ENCODE assay signal across 10 mouse cellular contexts in the genomic region with DNA sequence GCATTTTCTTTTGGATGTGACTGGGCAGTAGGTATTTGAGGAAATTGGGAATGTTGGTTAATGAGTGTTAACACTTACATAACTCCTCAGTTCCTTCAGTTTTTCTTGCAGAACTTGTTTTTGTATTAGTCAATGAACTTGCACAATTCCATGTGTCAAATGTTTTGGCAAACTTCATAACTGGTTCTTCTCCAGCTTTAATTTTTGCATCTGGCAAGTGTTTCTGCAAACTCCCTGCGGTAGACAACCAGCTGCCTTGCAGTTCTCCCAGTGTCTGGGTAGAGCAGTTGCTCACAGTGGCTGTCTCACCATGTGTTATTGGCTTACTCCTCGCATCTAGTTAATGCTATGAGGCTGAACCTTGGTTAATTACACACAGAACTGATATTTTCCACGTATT.
DNase-seq lines count a peak whose midpoint lies in the region; ATAC-seq and TF ChIP-seq lines count a peak whose summit lies in the region.
"Had no signal": no experiment of that assay in that cellular context is flagged by ENCODE, and none has a peak within 500 bp of the region (broad histone marks: within the 10 kb centered on the region; RNA-seq: fewer than 3 reads in every experiment).

No protein-coding gene starts in this region.

- H3K27me3 ChIP-seq in lung, postnatal 0 days (replicated peaks; ENCODE audit: insufficient read depth, low read length) = no peaks in the 10 kb centered on the region
- no peaks in the 10 kb centered on the region for H3K27me3 ChIP-seq in cerebellum, adult 2 months (ENCODE audit: control insufficient read depth, insufficient read depth, low read length)
- H3K27me3 ChIP-seq: hindbrain, embryonic 13.5 days; limb, embryonic 13.5 days had no signal

- H3K4me1 ChIP-seq in lung, postnatal 0 days (ENCODE audit: insufficient read depth, low read depth, low read length) = no peaks in the 10 kb centered on the region
- H3K4me1 ChIP-seq in cerebellum, adult 2 months (ENCODE audit: control insufficient read depth, insufficient read depth, low read length) = no peaks in the 10 kb centered on the region
- H3K4me1 ChIP-seq: hindbrain, embryonic 13.5 days; limb, embryonic 13.5 days had no signal

- peak; percentile 51 for TF ChIP-seq EP300 in lung, postnatal 0 days (IDR thresholded peaks at IDR 0.05)

- H3K9me3 ChIP-seq in lung, postnatal 0 days (ENCODE audit: low read length) = no peaks in the 10 kb centered on the region
- H3K9me3 ChIP-seq: hindbrain, embryonic 13.5 days; limb, embryonic 13.5 days had no signal

- peak; percentile 59 for ATAC-seq in granulocyte monocyte progenitor cell, adult 5-6 weeks (replicated peaks; ENCODE audit: poor library complexity, severe bottlenecking)
- ATAC-seq in lung, postnatal 0 days = no peak

- H3K4me2 ChIP-seq in lung, postnatal 0 days (replicated peaks; ENCODE audit: low read depth, low read length) = no peak overlapping the region
- H3K4me2 ChIP-seq: hindbrain, embryonic 13.5 days; limb, embryonic 13.5 days had no signal

- TF ChIP-seq CTCF in lung, postnatal 0 days (IDR thresholded peaks at IDR 0.05) = no peak
- no peak for TF ChIP-seq CTCF in cerebellum, adult 2 months (IDR thresholded peaks at IDR 0.05; ENCODE audit: borderline replicate concordance, insufficient read depth, low read depth, low read length)

- DNase-seq in cerebellum, postnatal 10 days = peak; percentile 60 to 66
- DNase-seq in cerebellum, adult 11 months = no peak
- peak; percentile 20 for DNase-seq in kidney, postnatal 14 days
- DNase-seq in kidney, postnatal 10 days = no peak
- DNase-seq in lung, postnatal 0 days (ENCODE audit: low spot score) = peak; percentile 77
- no peak for DNase-seq in cerebellum, adult 2 months
- DNase-seq in thymus, postnatal 10 days (ENCODE audit: low spot score in 2 of 2) = no peak

- H3K36me3 ChIP-seq in lung, postnatal 0 days (ENCODE audit: insufficient read depth, low read length) = no peaks in the 10 kb centered on the region
- H3K36me3 ChIP-seq: hindbrain, embryonic 13.5 days; limb, embryonic 13.5 days had no signal

- no peak overlapping the region for H3K27ac ChIP-seq in lung, postnatal 0 days (ENCODE audit: low read length)
- H3K27ac ChIP-seq in cerebellum, adult 2 months (ENCODE audit: insufficient read depth, low read length) = no peak overlapping the region
- H3K27ac ChIP-seq: hindbrain, embryonic 13.5 days; limb, embryonic 13.5 days had no signal

- H3K9ac ChIP-seq in lung, postnatal 0 days (replicated peaks; ENCODE audit: low read depth) = no peak overlapping the region
- H3K9ac ChIP-seq: hindbrain, embryonic 13.5 days; limb, embryonic 13.5 days had no signal

- WGBS in lung, postnatal 0 days = 46% methylated on average over 3 of the region's 3 CpGs
- 40% methylated on average over 3 of the region's 3 CpGs for WGBS in cerebellum, adult 2 months

- H3K4me3 ChIP-seq in lung, postnatal 0 days (ENCODE audit: low read depth, low read length) = no peak overlapping the region
- H3K4me3 ChIP-seq in cerebellum, adult 2 months (replicated peaks; ENCODE audit: insufficient read depth, low read depth, low read length) = no peak overlapping the region
- H3K4me3 ChIP-seq: hindbrain, embryonic 13.5 days; limb, embryonic 13.5 days had no signal

- no peak for TF ChIP-seq POLR2A in cerebellum, adult 2 months (IDR thresholded peaks at IDR 0.05; ENCODE audit: borderline replicate concordance, insufficient read depth, low read length)

Comparison
In these comparisons a context has a peak if more than half of its experiments do, and no peak if none do; other contexts are left out.
1. DNase-seq: peak in cerebellum, postnatal 10 days (2 of 2), kidney, postnatal 14 days (single experiment) and lung, postnatal 0 days (single experiment); none in cerebellum, adult 11 months (single experiment), kidney, postnatal 10 days (single experiment), cerebellum, adult 2 months (0 of 2) and thymus, postnatal 10 days (0 of 2).